21 mouse cellular contexts compared by ENCODE assay signal in genomic region chr8:46968721-46969120, GRCm38 (mm10). TPM values are rescaled to one million over a fixed set of nuclear protein-coding genes. Genes with fewer than 3 reads are reported as not detected.
A peak's percentile ranks its signal among the peaks of the same experiment; 100 is the strongest.
DNase-seq lines count a peak whose midpoint lies in the region; ATAC-seq lines count a peak whose summit lies in the region.
"Had no signal": no experiment of that assay in that cellular context is flagged by ENCODE, and none has a peak within 500 bp of the region (broad histone marks: within the 10 kb centered on the region; RNA-seq: fewer than 3 reads in every experiment).

No protein-coding gene starts in this region.

- peak; percentile 79 for DNase-seq in heart, adult 11 months
- no peak for DNase-seq in heart, adult 18-20 months
- peak; percentile 57 for DNase-seq in midbrain, embryonic 11.5 days (ENCODE audit: low spot score, missing footprints)
- no peak for DNase-seq in midbrain, embryonic 14.5 days
- DNase-seq: adrenal gland, adult 2 months; adrenal gland, adult 8-10 months; adrenal gland, postnatal 10 days; adrenal gland, postnatal 14 days; adrenal gland, postnatal 25 days; adrenal gland, postnatal 36 days; B cell, adult 2 months; cerebellum, adult 11 months; cerebellum, adult 11-12 months; cerebellum, adult 18-20 months had no signal

- H3K9me3 ChIP-seq in midbrain, embryonic 11.5 days (ENCODE audit: control insufficient read depth, low read length), result no peaks in the 10 kb centered on the region
- no peaks in the 10 kb centered on the region; the same call in 1 of the 2 replicates for H3K9me3 ChIP-seq in midbrain, embryonic 14.5 days (ENCODE audit: control insufficient read depth, low read length)
- H3K9me3 ChIP-seq: G1E had no signal

- H3K36me3 ChIP-seq in midbrain, embryonic 11.5 days (ENCODE audit: control insufficient read depth, insufficient read depth, low read length), result no peaks in the 10 kb centered on the region
- H3K36me3 ChIP-seq in midbrain, embryonic 14.5 days (ENCODE audit: control insufficient read depth, insufficient read depth, low read length), result no peaks in the 10 kb centered on the region
- H3K36me3 ChIP-seq: G1E had no signal

- no peak overlapping the region for H3K9ac ChIP-seq in midbrain, embryonic 11.5 days (ENCODE audit: low read length)
- no peak overlapping the region for H3K9ac ChIP-seq in midbrain, embryonic 14.5 days (replicated peaks; ENCODE audit: low read length)

- ATAC-seq in midbrain, embryonic 11.5 days (ENCODE audit: low FRiP score), result no peak
- ATAC-seq in midbrain, embryonic 14.5 days (ENCODE audit: low FRiP score, low TSS enrichment), result no peak
- ATAC-seq: activated CD4-positive, CD25-positive, alpha-beta regulatory T cell, adult 4 months; CD4-positive, CD25-positive, alpha-beta regulatory T cell, adult 4 months; Patski had no signal

- H3K4me3 ChIP-seq in midbrain, embryonic 11.5 days (ENCODE audit: low read depth, low read length), result no peak overlapping the region
- no peak overlapping the region for H3K4me3 ChIP-seq in midbrain, embryonic 14.5 days (replicated peaks; ENCODE audit: low read depth, low read length)

- H3K27me3 ChIP-seq in midbrain, embryonic 11.5 days (ENCODE audit: control insufficient read depth, insufficient read depth, low read length), result no peaks in the 10 kb centered on the region
- H3K27me3 ChIP-seq in midbrain, embryonic 14.5 days (ENCODE audit: control insufficient read depth, insufficient read depth, low read length), result no peaks in the 10 kb centered on the region
- H3K27me3 ChIP-seq: CH12.LX, Patski had no signal

- no peak overlapping the region for H3K4me2 ChIP-seq in midbrain, embryonic 11.5 days
- H3K4me2 ChIP-seq in midbrain, embryonic 14.5 days (ENCODE audit: low read length), result no peak overlapping the region

- H3K4me1 ChIP-seq in midbrain, embryonic 11.5 days (ENCODE audit: control insufficient read depth, insufficient read depth, low read length), result no peaks in the 10 kb centered on the region
- H3K4me1 ChIP-seq in midbrain, embryonic 14.5 days (ENCODE audit: control insufficient read depth, insufficient read depth, low read length), result no peaks in the 10 kb centered on the region; the same call in 1 of the 2 replicates

- 97% methylated on average over 3 of the region's 3 CpGs for WGBS in midbrain, embryonic 11.5 days
- WGBS in midbrain, embryonic 14.5 days, result 93% methylated on average over 3 of the region's 3 CpGs

- H3K27ac ChIP-seq in midbrain, embryonic 11.5 days (ENCODE audit: low read depth, low read length), result no peak overlapping the region
- no peak overlapping the region for H3K27ac ChIP-seq in midbrain, embryonic 14.5 days (replicated peaks; ENCODE audit: low read depth, low read length)

RNA-seq across cellular contexts. Expression of gene Enpp6, which starts 18.0 kb away (rescaled TPM):
- 1 to 10 TPM; 2.8 to 3.9 TPM for total RNA-seq in heart, adult 18-20 months (2021)
- 0.19 and 0.37 TPM in 2 replicates for polyA plus RNA-seq in midbrain, embryonic 11.5 days (2014; fragmentation: Nextera tagmentation; extraction: Ambion mirVana)
- polyA plus RNA-seq in midbrain, embryonic 14.5 days (2014; fragmentation: Nextera tagmentation; extraction: Ambion mirVana), result not detected in 2 replicates
- total RNA-seq: CH12.LX, MEL had no signal
- polyA plus RNA-seq: C2C12, G1E had no signal

Comparison
In these comparisons a context has a peak if more than half of its experiments do, and no peak if none do; other contexts are left out.
1. DNase-seq: peak in heart, adult 11 months (single experiment) and midbrain, embryonic 11.5 days (single experiment); none in heart, adult 18-20 months (0 of 2) and midbrain, embryonic 14.5 days (single experiment).